Mouse (Mus musculus) hindbrain, embryonic 14.5 days (tissue): ENCODE results near the gene Mex3d. TPM values are rescaled to one million over a fixed set of nuclear protein-coding genes. Genes with fewer than 3 reads are reported as not detected.

ENCODE experiments used
- ATAC-seq: fragments of 200-750 bp; cut with Nextera tagmentation; 2 replicates; pipeline ENCODE4 v1.8.0; 2017; ENCODE audit warnings: moderate number of reproducible peaks, mild to moderate bottlenecking, moderate TSS enrichment, moderate library complexity; ENCODE audit not compliant: low FRiP score
- DNase-seq: peaks from one replicate; pipeline ENCODE4 v3.0.0-alpha.2; 2015; ENCODE audit warnings: low spot score
- H3K27ac ChIP-seq: fragments of 300-500 bp; sonication (generic); 2 replicates; pipeline ENCODE4 v1.5.1; 2014; ENCODE audit warnings: mild to moderate bottlenecking, moderate library complexity
- H3K27me3 ChIP-seq: fragments of 300-500 bp; sonication (generic); 2 replicates; pipeline ENCODE4 v1.6.1; 2014; ENCODE audit warnings: mild to moderate bottlenecking, low read length, mixed read lengths; ENCODE audit not compliant: control insufficient read depth, insufficient read depth
- H3K36me3 ChIP-seq: fragments of 300-500 bp; sonication (generic); replicated peaks from 2 replicates; pipeline ENCODE4 v1.6.1; 2014; ENCODE audit not compliant: control insufficient read depth, insufficient read depth
- H3K4me1 ChIP-seq: fragments of 300-500 bp; sonication (generic); replicated peaks from 2 replicates; pipeline ENCODE4 v1.6.1; 2014; ENCODE audit warnings: antibody characterized with exemption, low read length, mixed read lengths; ENCODE audit not compliant: control insufficient read depth, insufficient read depth
- H3K4me2 ChIP-seq: fragments of 300-500 bp; sonication (generic); replicated peaks from 2 replicates; pipeline ENCODE4 v1.6.1; 2014; ENCODE audit warnings: mild to moderate bottlenecking, moderate library complexity
- H3K4me3 ChIP-seq: fragments of 300-500 bp; sonication (generic); replicated peaks from 2 replicates; pipeline ENCODE4 v1.5.1; 2014; ENCODE audit warnings: mild to moderate bottlenecking, low read length
- H3K9ac ChIP-seq: fragments of 300-500 bp; sonication (generic); 2 replicates; pipeline ENCODE4 v1.6.1; 2014
- H3K9me3 ChIP-seq: fragments of 300-500 bp; sonication (generic); 2 replicates; pipeline ENCODE4 v1.6.1; 2016; ENCODE audit warnings: low read length; ENCODE audit not compliant: control insufficient read depth
- WGBS: fragments of 180-500 bp; shearing (Covaris S2); extraction: QIAGEN DNeasy Blood & Tissue Kit; methylation state at CpG from one replicate; pipeline ENCODE4 v1.1.7; 2014; 5-methylcytosine and 5-hydroxymethylcytosine counted together
- polyA plus RNA-seq: library from polyadenylated mRNA; unstranded; fragments of >200 nt; fragmentation: Nextera tagmentation; extraction: Ambion mirVana; gene quantifications from 2 replicates; pipeline ENCODE4 v1.2.1, GENCODE M21; 2014

Gene Mex3d
- polyA plus RNA-seq, 1 experiment from 2014 or later = 12.3 TPM

GRCm38 (mm10) chr10:80368392-80368791 lies 19.1 kb downstream of the Mex3d start:
- no peak for ATAC-seq
- H3K4me2 ChIP-seq = no peak overlapping the region
- no peaks in the 10 kb centered on the region for H3K27me3 ChIP-seq
- H3K4me1 ChIP-seq = peaks cover 10% of the 10 kb centered on the region
- H3K4me3 ChIP-seq = no peak overlapping the region
- H3K36me3 ChIP-seq = no peaks in the 10 kb centered on the region
- H3K27ac ChIP-seq = no peak overlapping the region
- no peak for DNase-seq
- 87% methylated on average over 6 of the region's 6 CpGs for WGBS
- no peaks in the 10 kb centered on the region for H3K9me3 ChIP-seq
- no peak overlapping the region for H3K9ac ChIP-seq

GRCm38 (mm10) chr10:80367954-80368353 lies 19.5 kb downstream of the Mex3d start:
- Histone ChIP-seq H3K9ac (no peak overlapping the region), H3K9me3 (no peaks in the 10 kb centered on the region), H3K4me2 (no peak overlapping the region), H3K27me3 (no peaks in the 10 kb centered on the region), H3K4me3 (no peak overlapping the region), H3K36me3 (no peaks in the 10 kb centered on the region), H3K4me1 (peaks cover 10% of the 10 kb centered on the region), H3K27ac (no peak overlapping the region)
- ATAC-seq (no peak), DNase-seq (no peak)
- WGBS = 78% methylated on average over 5 of the region's 5 CpGs

- H3K4me2 ChIP-seq = no peak overlapping the region
- WGBS = 71% methylated on average over 6 of the region's 6 CpGs
- no peak overlapping the region for H3K4me3 ChIP-seq
Measured at GRCm38 (mm10) chr10:80365736-80366135, 21.7 kb downstream of the Mex3d start.

GRCm38 (mm10) chr10:80363734-80364133 lies 23.7 kb downstream of the Mex3d start:
- no peaks in the 10 kb centered on the region for H3K36me3 ChIP-seq
- H3K9ac ChIP-seq = no peak overlapping the region
- H3K4me3 ChIP-seq = no peak overlapping the region
- H3K4me2 ChIP-seq = no peak overlapping the region
- no peaks in the 10 kb centered on the region for H3K4me1 ChIP-seq
- ATAC-seq (no peak), DNase-seq (no peak)
- H3K27me3 ChIP-seq = peaks cover 10% of the 10 kb centered on the region
- WGBS = 28% methylated on average over 6 of the region's 6 CpGs
- no peaks in the 10 kb centered on the region for H3K9me3 ChIP-seq
- no peak overlapping the region for H3K27ac ChIP-seq

More at GRCm38 (mm10) chr10:80365736-80366135, 21.7 kb downstream of the Mex3d start:
- H3K27ac ChIP-seq = no peak overlapping the region
- H3K36me3 ChIP-seq = no peaks in the 10 kb centered on the region
- no peak for ATAC-seq
- H3K4me1 ChIP-seq = no peaks in the 10 kb centered on the region
- H3K9me3 ChIP-seq = no peaks in the 10 kb centered on the region
- no peaks in the 10 kb centered on the region for H3K27me3 ChIP-seq
- no peak for DNase-seq
- H3K9ac ChIP-seq = no peak overlapping the region

GRCm38 (mm10) chr10:80357994-80358639 lies 29.3 kb downstream of the Mex3d start:
- Histone ChIP-seq H3K4me2 (peak overlapping the region; percentile 54), H3K4me1 (no peaks in the 10 kb centered on the region; the same call in 1 of the 2 replicates), H3K27me3 (peaks cover 64% of the 10 kb centered on the region), H3K9me3 (no peaks in the 10 kb centered on the region), H3K9ac (0 out of 2 replicates have a peak overlapping the region, but pooled peaks have one; percentile 42), H3K4me3 (peak overlapping the region; percentile 25), H3K36me3 (no peaks in the 10 kb centered on the region), H3K27ac (no peak overlapping the region)
- ATAC-seq (peak; percentile 41), DNase-seq (peak; percentile 48)
- 9% methylated on average over 31 of the region's 31 CpGs for WGBS

- DNase-seq = no peak
- no peaks in the 10 kb centered on the region for H3K9me3 ChIP-seq
- no peak overlapping the region for H3K27ac ChIP-seq
- H3K27me3 ChIP-seq = peaks cover 72% of the 10 kb centered on the region
- WGBS = 35% methylated on average over 7 of the region's 7 CpGs
- peak overlapping the region; percentile 54 for H3K4me2 ChIP-seq
- ATAC-seq = no peak
- 0 out of 2 replicates have a peak overlapping the region, but pooled peaks have one; percentile 42 for H3K9ac ChIP-seq
- H3K36me3 ChIP-seq = no peaks in the 10 kb centered on the region
- peak overlapping the region; percentile 25 for H3K4me3 ChIP-seq
- no peaks in the 10 kb centered on the region; the same call in 1 of the 2 replicates for H3K4me1 ChIP-seq
Measured at GRCm38 (mm10) chr10:80357336-80357735, 30.1 kb downstream of the Mex3d start.

GRCm38 (mm10) chr10:80356737-80357136 lies 30.7 kb downstream of the Mex3d start:
- under 1% methylated on average over 34 of the region's 34 CpGs for WGBS
- ATAC-seq = no peak

GRCm38 (mm10) chr10:80356001-80356682 lies 31.3 kb downstream of the Mex3d start, which contains the start of gene Plk5:
Gene Plk5, plus strand, starts transcription at chr10:80356459.
- Histone ChIP-seq H3K4me1 (no peaks in the 10 kb centered on the region; the same call in 1 of the 2 replicates), H3K27ac (no peak within 1 kb of the TSS), H3K9me3 (no peaks in the 10 kb centered on the region), H3K9ac (peak within 1 kb of the TSS; percentile 25; the same call in 1 of the 2 replicates), H3K27me3 (peaks cover 84% of the 10 kb centered on the region), H3K4me2 (peak within 1 kb of the TSS; percentile 54), H3K4me3 (peak within 1 kb of the TSS; percentile 36), H3K36me3 (no peaks in the 10 kb centered on the region)
- ATAC-seq (no peak), DNase-seq (no peak)
- WGBS = 1% methylated on average over 46 of the region's 53 CpGs

More at GRCm38 (mm10) chr10:80356737-80357136, 30.7 kb downstream of the Mex3d start:
- Histone ChIP-seq H3K4me3 (peak overlapping the region; percentile 36), H3K4me2 (peak overlapping the region; percentile 54), H3K27ac (no peak overlapping the region), H3K4me1 (no peaks in the 10 kb centered on the region; the same call in 1 of the 2 replicates), H3K36me3 (no peaks in the 10 kb centered on the region), H3K9me3 (no peaks in the 10 kb centered on the region), H3K9ac (peak overlapping the region; percentile 25; the same call in 1 of the 2 replicates), H3K27me3 (peaks cover 78% of the 10 kb centered on the region)
- DNase-seq = no peak

GRCm38 (mm10) chr10:80355431-80355830 lies 32.0 kb downstream of the Mex3d start:
- Histone ChIP-seq H3K27ac (no peak overlapping the region), H3K9me3 (no peaks in the 10 kb centered on the region), H3K36me3 (no peaks in the 10 kb centered on the region), H3K4me2 (no peak overlapping the region), H3K4me3 (no peak overlapping the region), H3K27me3 (peaks cover 91% of the 10 kb centered on the region), H3K9ac (no peak overlapping the region), H3K4me1 (no peaks in the 10 kb centered on the region; the same call in 1 of the 2 replicates)
- ATAC-seq (no peak), DNase-seq (no peak)
- 10% methylated on average over 9 of the region's 9 CpGs for WGBS
